Mouse (Mus musculus) C2C12 (cell line): ENCODE measurements around the gene Mat1a. TPM values are rescaled to one million over a fixed set of nuclear protein-coding genes. Genes with fewer than 3 reads are reported as not detected.

Source experiments
- H3K27me3 ChIP-seq: one replicate; pipeline ENCODE4 v1.6.1; 2011; ENCODE audit not compliant: control insufficient read depth, insufficient read depth, insufficient read length
- H3K36me3 ChIP-seq: one replicate; pipeline ENCODE4 v1.6.1; 2011; ENCODE audit not compliant: control insufficient read depth, insufficient read depth
- H3K4me3 ChIP-seq: one replicate; pipeline ENCODE4 v1.5.1; 2011; ENCODE audit warnings: mild to moderate bottlenecking, control low read depth; ENCODE audit not compliant: poor library complexity, insufficient read depth, severe bottlenecking
- H3K79me2 ChIP-seq: one replicate; pipeline ENCODE4 v1.6.1; 2011; ENCODE audit not compliant: control insufficient read depth, insufficient read depth
- H3K79me3 ChIP-seq: one replicate; pipeline ENCODE4 v1.6.1; 2011; ENCODE audit warnings: low read depth, control low read depth
- H3ac ChIP-seq: one replicate; pipeline ENCODE3; 2011; ENCODE audit warnings: low read depth; ENCODE audit not compliant: control insufficient read depth, insufficient read length
- CEBPB ChIP-seq: IDR thresholded peaks from one replicate; pipeline ENCODE4 v1.6.1; 2011; ENCODE audit warnings: low read depth, mild to moderate bottlenecking, control low read depth, moderate library complexity
- CTCF ChIP-seq: IDR thresholded peaks from one replicate; pipeline ENCODE4 v1.5.1; 2011; ENCODE audit not compliant: control insufficient read depth, insufficient read depth, insufficient read length
- FOSL1 ChIP-seq: IDR thresholded peaks from one replicate; pipeline ENCODE4 v1.8.0; 2011; ENCODE audit warnings: mild to moderate bottlenecking, low read length; ENCODE audit not compliant: poor library complexity, insufficient read depth, severe bottlenecking
- MAX ChIP-seq: IDR thresholded peaks from one replicate; pipeline ENCODE4 v1.6.1; 2011; ENCODE audit warnings: mild to moderate bottlenecking, control low read depth
- MYOD1 ChIP-seq: IDR thresholded peaks from one replicate; pipeline ENCODE4 v1.6.1; 2011; ENCODE audit warnings: low read depth; ENCODE audit not compliant: control insufficient read depth, insufficient read length
- MYOG ChIP-seq: IDR thresholded peaks from one replicate; pipeline ENCODE4 v1.6.1; 2011; ENCODE audit not compliant: control insufficient read depth, insufficient read length; ENCODE audit errors: extremely low read depth
- USF1 ChIP-seq: IDR thresholded peaks from one replicate; pipeline ENCODE4 v1.6.1; 2011; ENCODE audit warnings: low read depth, mild to moderate bottlenecking, control low read depth, moderate library complexity
- long read RNA-seq, 2 experiments: library from polyadenylated mRNA; unstranded; transcript quantifications; one replicate each; pipeline ENCODE4 v2.0.0; 2019 to 2020
- polyA plus RNA-seq: library from polyadenylated mRNA; unstranded; fragments of >200 nt; fragmentation: generic; extraction: Trizol; gene quantifications from one replicate; pipeline ENCODE4 v1.2.1, GENCODE M21; 2012; ENCODE audit warnings: missing spikeins

Mat1a gene
- polyA plus RNA-seq, result not detected
- long read RNA-seq, experiment 1, result 0 reads
- long read RNA-seq, experiment 2, result 0 reads

DNA sequence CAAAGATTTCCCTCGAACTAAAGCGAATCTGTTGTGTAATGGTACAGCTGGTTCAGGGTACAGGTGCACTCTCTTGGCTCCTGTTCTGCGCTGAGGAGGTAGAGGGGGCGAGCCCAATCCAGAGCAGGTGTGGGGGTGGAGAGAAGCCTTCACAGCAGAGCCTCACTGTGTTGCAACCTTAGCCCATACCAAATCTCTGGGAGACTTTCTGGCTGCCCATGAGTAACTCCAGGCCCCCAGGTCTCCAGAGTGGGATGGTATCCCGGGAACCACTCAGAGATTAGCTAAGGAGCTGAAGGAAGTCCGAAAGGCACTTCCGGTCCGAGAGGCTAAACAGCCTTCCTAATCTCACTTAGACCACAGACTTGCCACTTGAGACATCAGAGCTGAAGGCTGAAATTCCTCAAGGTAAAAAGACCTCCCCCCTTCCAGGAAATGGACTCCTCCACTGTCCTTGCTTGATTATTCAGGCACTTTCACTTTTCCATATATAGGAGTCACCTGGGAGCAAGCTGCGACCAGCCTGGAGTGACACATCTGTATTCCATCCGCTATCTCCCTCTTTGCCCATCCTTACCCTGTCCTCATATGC is at the start of gene Mat1a:
TSS of gene Mat1a (plus strand) at position 183 of the 592 bp plus-strand sequence.
- Histone ChIP-seq H3K79me3 (no peaks in the 10 kb centered on the region), H3K4me3 (no peak within 1 kb of the TSS), H3K27me3 (no peaks in the 10 kb centered on the region), H3K36me3 (no peaks in the 10 kb centered on the region), H3K79me2 (no peaks in the 10 kb centered on the region), H3ac (no peak within 1 kb of the TSS)
- TF ChIP-seq FOSL1, result no peak
- no peak for TF ChIP-seq MYOD1
- no peak for TF ChIP-seq CEBPB
- TF ChIP-seq USF1, result no peak
- no peak for TF ChIP-seq MAX
- no peak for TF ChIP-seq MYOG
- no peak for TF ChIP-seq CTCF

DNA sequence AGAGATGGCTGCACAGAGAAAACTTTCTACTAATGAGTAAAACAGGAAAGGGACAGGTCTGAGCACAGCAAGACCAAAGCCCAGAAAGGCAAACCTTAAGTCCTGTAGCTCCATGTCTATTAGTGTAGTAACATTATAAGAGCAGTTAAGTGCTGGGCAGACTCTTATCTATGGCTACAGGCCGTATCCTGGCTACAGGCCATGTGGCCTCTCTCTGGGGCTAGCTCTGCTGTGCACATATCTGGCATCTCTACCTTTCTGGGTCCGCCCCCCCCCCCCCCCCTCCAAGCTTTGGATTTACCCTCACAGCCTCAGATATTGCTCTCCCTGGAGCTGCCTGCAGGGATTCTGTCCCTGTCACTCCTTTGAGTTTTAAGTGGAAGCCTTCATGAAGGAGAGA is 39.7 kb upstream of the Mat1a start:
- H3K36me3 ChIP-seq, result no peaks in the 10 kb centered on the region
- H3K27me3 ChIP-seq, result no peaks in the 10 kb centered on the region
- H3K79me3 ChIP-seq, result no peaks in the 10 kb centered on the region
- H3K4me3 ChIP-seq, result no peak overlapping the region
- no peak for TF ChIP-seq CTCF
- TF ChIP-seq CEBPB, result no peak
- no peak for TF ChIP-seq MYOD1
- no peak for TF ChIP-seq FOSL1
- no peak for TF ChIP-seq MAX
- TF ChIP-seq USF1, result no peak
- TF ChIP-seq MYOG, result no peak
- H3K79me2 ChIP-seq, result no peaks in the 10 kb centered on the region
- no peak overlapping the region for H3ac ChIP-seq

GRCm38 (mm10) chr14:41066416-41066815 is 38.4 kb upstream of the Mat1a start:
- Histone ChIP-seq H3K79me2 (no peaks in the 10 kb centered on the region), H3ac (no peak overlapping the region), H3K4me3 (no peak overlapping the region), H3K36me3 (no peaks in the 10 kb centered on the region), H3K79me3 (no peaks in the 10 kb centered on the region), H3K27me3 (no peaks in the 10 kb centered on the region)
- TF ChIP-seq MYOD1 (no peak), USF1 (no peak), MAX (no peak), CEBPB (no peak), FOSL1 (no peak), CTCF (no peak), MYOG (no peak)

- no peaks in the 10 kb centered on the region for H3K27me3 ChIP-seq
- no peaks in the 10 kb centered on the region for H3K79me3 ChIP-seq
- no peaks in the 10 kb centered on the region for H3K79me2 ChIP-seq
- no peaks in the 10 kb centered on the region for H3K36me3 ChIP-seq
- H3K4me3 ChIP-seq, result no peak within 1 kb of the TSS
- H3ac ChIP-seq, result no peak within 1 kb of the TSS
- no peak for TF ChIP-seq CEBPB
Observed at GRCm38 (mm10) chr14:41069108-41069507, 35.7 kb upstream of the Mat1a start, which contains the start of gene Dydc2. Gene Dydc2, minus strand, starts transcription at chr14:41069208.

- no peak for TF ChIP-seq CTCF
- TF ChIP-seq FOSL1, result no peak
- no peak for TF ChIP-seq USF1
- TF ChIP-seq MYOG, result no peak
- TF ChIP-seq CEBPB, result no peak
- no peak overlapping the region for H3K4me3 ChIP-seq
- no peaks in the 10 kb centered on the region for H3K79me2 ChIP-seq
- no peak overlapping the region for H3ac ChIP-seq
- no peaks in the 10 kb centered on the region for H3K27me3 ChIP-seq
- no peaks in the 10 kb centered on the region for H3K36me3 ChIP-seq
- no peaks in the 10 kb centered on the region for H3K79me3 ChIP-seq
Observed at GRCm38 (mm10) chr14:41070343-41070742, 34.5 kb upstream of the Mat1a start.

DNA sequence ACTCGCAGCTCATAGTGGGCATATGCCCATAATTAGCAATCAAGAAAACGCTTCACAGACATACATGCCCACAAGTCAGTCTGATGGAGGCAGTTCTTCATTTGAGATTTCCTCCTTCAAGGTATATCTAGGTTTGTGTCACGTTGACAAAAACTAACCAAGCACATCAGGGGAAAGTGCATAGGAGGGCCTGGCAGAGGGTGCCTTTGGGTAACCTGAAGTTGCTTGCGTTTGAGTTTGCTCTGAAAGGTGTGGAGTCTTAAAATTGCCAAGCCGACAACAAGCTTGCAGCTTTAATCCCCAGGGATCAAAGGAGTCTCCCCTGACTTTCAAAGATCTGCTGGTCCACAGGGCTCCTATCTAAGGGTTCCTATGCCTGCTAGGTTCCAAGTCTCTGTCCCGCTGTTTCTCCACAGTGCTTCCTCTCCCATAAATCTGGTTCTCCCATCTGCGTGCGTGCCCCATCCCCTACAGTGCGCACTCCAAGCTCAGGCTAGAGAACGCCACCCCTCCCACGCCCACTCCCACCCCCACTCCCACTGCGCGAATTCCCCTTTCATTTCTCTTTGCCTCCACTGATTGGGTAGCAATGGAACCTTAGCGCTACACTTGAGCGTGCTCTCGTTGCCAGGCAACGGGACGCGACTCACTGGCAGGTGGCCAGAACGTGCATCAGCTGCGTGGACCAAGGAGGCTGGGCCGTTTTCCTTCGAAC is 32.4 kb upstream of the Mat1a start, which contains the start of gene Dydc1:
TSS of gene Dydc1 (plus strand) at position 683 of the 715 bp plus-strand sequence.
- Histone ChIP-seq H3K79me3 (no peaks in the 10 kb centered on the region), H3K36me3 (no peaks in the 10 kb centered on the region), H3K27me3 (no peaks in the 10 kb centered on the region), H3K4me3 (no peak within 1 kb of the TSS), H3ac (no peak within 1 kb of the TSS), H3K79me2 (no peaks in the 10 kb centered on the region)
- no peak for TF ChIP-seq FOSL1
- TF ChIP-seq MYOG, result no peak
- no peak for TF ChIP-seq CTCF
- TF ChIP-seq MAX, result no peak
- TF ChIP-seq CEBPB, result no peak
- no peak for TF ChIP-seq USF1
- TF ChIP-seq MYOD1, result no peak
